Mouse (Mus musculus): ENCODE data around the gene Cul3. TPM values are rescaled to one million over a fixed set of nuclear protein-coding genes. Genes with fewer than 3 reads are reported as not detected.
A peak's percentile ranks its signal among the peaks of the same experiment; 100 is the strongest.

The Cul3 gene
- polyA plus RNA-seq, 1 experiment from 2014 or later = 43.2 TPM

DNA sequence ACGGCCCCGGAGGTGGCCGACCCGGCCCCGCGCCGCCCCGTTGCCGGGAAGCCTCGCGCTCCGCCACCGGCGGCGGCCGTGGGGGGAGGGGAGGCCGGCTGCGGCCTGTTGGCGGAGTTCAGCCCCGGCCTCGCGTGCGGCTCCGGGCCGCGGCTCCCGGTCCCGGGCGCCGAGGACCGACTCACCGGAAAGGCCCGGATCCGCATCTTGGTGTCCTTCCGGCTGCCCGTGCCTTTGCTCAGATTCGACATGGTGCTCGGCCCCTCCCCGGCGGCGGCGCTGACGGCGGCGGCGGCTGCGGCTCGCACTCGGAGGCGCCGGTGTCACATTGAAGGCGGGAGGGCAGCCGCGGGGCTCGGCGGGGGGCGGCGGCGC lies 232 bp downstream of the Cul3 start:
- ATAC-seq (replicated peaks; ENCODE audit: low FRiP score, low read depth) (peak; percentile 30), DNase-seq (ENCODE audit: low spot score) (peak; percentile 58)
- Histone ChIP-seq H3K27me3 (ENCODE audit: insufficient read depth, low read length) (no peaks in the 10 kb centered on the region), H3K27ac (peak overlapping the region; percentile 100), H3K36me3 (ENCODE audit: insufficient read depth, low read length) (no peaks in the 10 kb centered on the region), H3K4me3 (replicated peaks; ENCODE audit: low read depth, low read length) (peak overlapping the region; percentile 98), H3K9me3 (replicated peaks; ENCODE audit: low read length) (no peaks in the 10 kb centered on the region), H3K9ac (ENCODE audit: low read depth, low read length) (peak overlapping the region; percentile 99), H3K4me1 (replicated peaks; ENCODE audit: insufficient read depth, low read length) (no peaks in the 10 kb centered on the region), H3K4me2 (ENCODE audit: low read length) (peak overlapping the region; percentile 74)
- no peak for TF ChIP-seq CTCF (IDR thresholded peaks at IDR 0.05; ENCODE audit: low read depth)
- WGBS = under 1% methylated on average over 54 of the region's 59 CpGs

DNA sequence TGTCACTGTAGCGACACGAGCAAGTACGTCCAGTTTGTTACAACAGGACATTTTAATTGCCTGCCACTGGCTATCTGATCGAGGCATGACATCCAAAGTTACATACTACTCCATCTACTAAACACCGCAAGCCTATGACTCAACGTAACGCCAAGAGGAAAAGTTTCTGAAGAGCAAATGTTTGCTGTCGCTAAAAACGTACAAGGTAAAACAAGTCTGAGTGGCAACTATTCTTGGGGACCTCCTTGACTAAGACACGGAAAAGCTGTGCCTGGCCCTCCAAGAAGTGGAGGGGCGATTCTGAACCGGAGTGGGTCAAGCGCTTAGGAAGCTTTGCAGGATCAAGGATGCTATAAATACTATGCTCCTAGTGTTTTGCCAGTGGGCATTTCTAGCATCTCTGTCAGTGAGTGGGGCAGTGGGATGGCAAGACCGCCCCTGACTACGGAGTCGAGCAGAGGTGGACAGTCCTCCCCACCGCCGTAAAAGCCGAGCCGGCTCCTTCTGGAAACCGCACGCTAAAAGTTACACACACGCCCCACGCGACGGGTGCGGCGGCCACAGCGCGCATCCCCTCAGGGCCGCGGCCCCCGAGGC lies 757 bp downstream of the Cul3 start:
- no peak for TF ChIP-seq CTCF (IDR thresholded peaks at IDR 0.05; ENCODE audit: low read depth)
- Histone ChIP-seq H3K9ac (ENCODE audit: low read depth, low read length) (peak overlapping the region; percentile 99), H3K4me2 (ENCODE audit: low read length) (peak overlapping the region; percentile 74), H3K27ac (peak overlapping the region; percentile 100), H3K4me3 (replicated peaks; ENCODE audit: low read depth, low read length) (peak overlapping the region; percentile 98), H3K36me3 (ENCODE audit: insufficient read depth, low read length) (no peaks in the 10 kb centered on the region), H3K27me3 (ENCODE audit: insufficient read depth, low read length) (no peaks in the 10 kb centered on the region), H3K9me3 (replicated peaks; ENCODE audit: low read length) (no peaks in the 10 kb centered on the region), H3K4me1 (replicated peaks; ENCODE audit: insufficient read depth, low read length) (no peaks in the 10 kb centered on the region)
- DNase-seq (ENCODE audit: low spot score) = peak; percentile 45
- WGBS = under 1% methylated on average over 33 of the region's 33 CpGs
- ATAC-seq (replicated peaks; ENCODE audit: low FRiP score, low read depth) = peak; percentile 1

DNA sequence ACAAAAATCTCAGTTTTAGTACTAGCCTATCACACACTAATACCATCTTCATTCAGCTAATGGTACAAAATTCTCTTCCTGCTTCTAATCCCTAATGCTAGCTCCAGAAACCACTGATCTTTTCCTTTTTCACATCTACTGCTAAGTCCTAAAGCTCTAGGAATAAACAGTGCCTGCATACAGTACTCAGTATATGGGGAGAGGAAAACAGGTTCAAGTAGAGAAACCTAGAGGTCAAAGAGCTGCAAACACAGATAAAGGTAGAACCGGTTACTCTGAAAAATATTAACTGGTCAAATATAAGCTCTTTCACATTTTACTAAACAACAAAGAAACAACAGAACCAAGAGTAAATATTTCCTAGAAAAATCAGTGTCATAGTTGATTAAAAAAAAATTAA lies 1.9 kb downstream of the Cul3 start:
- Histone ChIP-seq H3K9ac (ENCODE audit: low read depth, low read length) (no peak overlapping the region), H3K27me3 (ENCODE audit: insufficient read depth, low read length) (no peaks in the 10 kb centered on the region), H3K27ac (no peak overlapping the region), H3K4me3 (replicated peaks; ENCODE audit: low read depth, low read length) (peak overlapping the region; percentile 98; the same call in 1 of the 2 replicates), H3K4me1 (replicated peaks; ENCODE audit: insufficient read depth, low read length) (no peaks in the 10 kb centered on the region), H3K36me3 (ENCODE audit: insufficient read depth, low read length) (no peaks in the 10 kb centered on the region), H3K9me3 (replicated peaks; ENCODE audit: low read length) (no peaks in the 10 kb centered on the region), H3K4me2 (ENCODE audit: low read length) (peak overlapping the region; percentile 74)
- ATAC-seq (replicated peaks; ENCODE audit: low FRiP score, low read depth) (no peak), DNase-seq (ENCODE audit: low spot score) (no peak)
- TF ChIP-seq CTCF (IDR thresholded peaks at IDR 0.05; ENCODE audit: low read depth) = no peak
- WGBS = 9% methylated on average over 1 of the region's 1 CpGs

DNA sequence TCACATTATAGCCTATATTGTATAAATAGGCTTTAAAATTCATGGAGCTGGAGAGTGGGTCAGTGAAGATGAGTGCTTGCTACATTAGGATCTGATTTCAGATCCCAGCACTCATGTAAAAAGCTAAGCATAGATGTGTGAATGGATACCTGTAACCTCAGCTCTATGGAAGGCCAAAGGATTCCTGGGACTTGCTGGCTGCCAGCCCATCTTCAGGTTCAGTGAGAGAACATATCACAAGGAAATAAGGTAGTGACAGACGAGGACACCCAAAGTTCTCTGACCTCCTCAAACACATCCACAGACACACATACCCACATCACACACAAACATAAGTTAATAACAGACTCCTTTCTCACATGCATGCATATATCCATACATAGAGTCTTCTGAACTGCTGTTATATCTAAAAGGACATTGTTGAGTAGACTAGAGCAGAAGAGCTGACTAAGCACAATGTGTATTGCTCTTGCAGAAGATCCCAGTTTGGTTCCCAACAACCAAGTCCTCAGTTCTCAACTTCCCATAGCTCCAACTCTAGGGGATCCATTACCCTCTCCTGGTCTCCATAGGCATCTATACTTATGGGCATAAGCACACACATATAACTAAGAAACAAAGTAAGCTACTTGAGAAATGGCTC lies 4.4 kb downstream of the Cul3 start:
- 58% methylated on average over 1 of the region's 1 CpGs for WGBS
- Histone ChIP-seq H3K27ac (no peak overlapping the region), H3K4me2 (ENCODE audit: low read length) (no peak overlapping the region), H3K9me3 (replicated peaks; ENCODE audit: low read length) (no peaks in the 10 kb centered on the region), H3K9ac (ENCODE audit: low read depth, low read length) (no peak overlapping the region), H3K27me3 (ENCODE audit: insufficient read depth, low read length) (no peaks in the 10 kb centered on the region), H3K4me1 (replicated peaks; ENCODE audit: insufficient read depth, low read length) (peaks cover 4% of the 10 kb centered on the region), H3K36me3 (ENCODE audit: insufficient read depth, low read length) (no peaks in the 10 kb centered on the region), H3K4me3 (replicated peaks; ENCODE audit: low read depth, low read length) (no peak overlapping the region)
- no peak for DNase-seq (ENCODE audit: low spot score)
- no peak for ATAC-seq (replicated peaks; ENCODE audit: low FRiP score, low read depth)
- no peak for TF ChIP-seq CTCF (IDR thresholded peaks at IDR 0.05; ENCODE audit: low read depth)

DNA sequence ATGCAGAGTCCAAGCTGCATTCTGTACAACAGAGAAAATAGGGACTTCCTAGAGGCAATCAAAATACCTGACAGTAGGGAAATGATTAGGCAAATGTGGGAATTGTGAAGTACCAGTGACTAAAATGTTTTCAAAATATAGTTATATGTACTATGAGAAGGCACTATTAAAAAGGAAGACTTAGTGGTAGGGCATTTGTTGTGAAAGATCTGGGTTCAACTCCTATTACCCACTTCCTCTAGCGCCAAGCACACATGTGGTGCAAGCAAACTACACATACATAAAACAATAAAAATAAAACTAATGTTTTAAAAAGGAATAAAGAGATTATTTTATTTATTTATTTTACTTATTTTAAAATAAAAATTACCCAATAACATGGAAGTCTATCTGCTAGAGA lies 5.2 kb downstream of the Cul3 start:
- DNase-seq (ENCODE audit: low spot score) (no peak), ATAC-seq (replicated peaks; ENCODE audit: low FRiP score, low read depth) (no peak)
- H3K27ac ChIP-seq = no peak overlapping the region
- no peak for TF ChIP-seq CTCF (IDR thresholded peaks at IDR 0.05; ENCODE audit: low read depth)
- 94% methylated on average over 1 of the region's 1 CpGs for whole genome bisulfite sequencing
- H3K9ac ChIP-seq (ENCODE audit: low read depth, low read length) = no peak overlapping the region
- H3K4me3 ChIP-seq (replicated peaks; ENCODE audit: low read depth, low read length) = no peak overlapping the region
- no peak overlapping the region for H3K4me2 ChIP-seq (ENCODE audit: low read length)
- H3K9me3 ChIP-seq (replicated peaks; ENCODE audit: low read length) = no peaks in the 10 kb centered on the region
- H3K36me3 ChIP-seq (ENCODE audit: insufficient read depth, low read length) = no peaks in the 10 kb centered on the region
- peaks cover 4% of the 10 kb centered on the region for H3K4me1 ChIP-seq (replicated peaks; ENCODE audit: insufficient read depth, low read length)
- H3K27me3 ChIP-seq (ENCODE audit: insufficient read depth, low read length) = no peaks in the 10 kb centered on the region

DNA sequence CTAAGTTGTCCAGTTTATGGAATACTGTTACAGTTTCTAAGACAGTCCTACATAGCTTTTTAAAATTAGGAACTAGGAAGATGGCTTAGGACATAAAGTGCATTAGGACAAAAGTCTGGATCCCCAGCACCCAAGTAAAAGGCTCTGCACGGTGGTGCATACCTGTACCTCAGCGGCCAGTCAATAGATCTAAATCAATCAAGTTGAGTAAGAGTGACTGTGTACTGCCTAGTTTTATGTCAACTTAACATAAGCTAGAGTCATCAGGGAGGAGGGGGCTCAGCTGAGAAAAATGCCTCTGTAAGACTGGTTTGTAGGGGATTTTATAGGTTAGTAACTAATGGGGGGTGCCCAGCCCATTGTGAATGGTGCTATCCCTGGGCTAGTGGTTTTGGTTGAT lies 9.3 kb downstream of the Cul3 start:
- Histone ChIP-seq H3K27ac (no peak overlapping the region), H3K4me3 (replicated peaks; ENCODE audit: low read depth, low read length) (no peak overlapping the region), H3K9me3 (replicated peaks; ENCODE audit: low read length) (no peaks in the 10 kb centered on the region), H3K4me1 (replicated peaks; ENCODE audit: insufficient read depth, low read length) (peaks cover 4% of the 10 kb centered on the region), H3K36me3 (ENCODE audit: insufficient read depth, low read length) (no peaks in the 10 kb centered on the region), H3K4me2 (ENCODE audit: low read length) (no peak overlapping the region), H3K9ac (ENCODE audit: low read depth, low read length) (no peak overlapping the region), H3K27me3 (ENCODE audit: insufficient read depth, low read length) (no peaks in the 10 kb centered on the region)
- 73% methylated on average over 2 of the region's 2 CpGs for WGBS
- ATAC-seq (replicated peaks; ENCODE audit: low FRiP score, low read depth) = no peak
- DNase-seq (ENCODE audit: low spot score) = no peak
- no peak for TF ChIP-seq CTCF (IDR thresholded peaks at IDR 0.05; ENCODE audit: low read depth)
